ENCODE assay signal across 24 mouse cellular contexts in genomic region chr5:101801891-101802290, GRCm38 (mm10). TPM values are rescaled to one million over a fixed set of nuclear protein-coding genes. Genes with fewer than 3 reads are reported as not detected.
A peak's percentile ranks its signal among the peaks of the same experiment; 100 is the strongest.
DNase-seq lines count a peak whose midpoint lies in the region; ATAC-seq and TF ChIP-seq lines count a peak whose summit lies in the region.
"Had no signal": no experiment of that assay in that cellular context is flagged by ENCODE, and none has a peak within 500 bp of the region (broad histone marks: within the 10 kb centered on the region; RNA-seq: fewer than 3 reads in every experiment).

No protein-coding gene starts in this region.

- no peaks in the 10 kb centered on the region for H3K4me1 ChIP-seq in lung, embryonic 14.5 days (ENCODE audit: insufficient read depth)
- H3K4me1 ChIP-seq in lung, adult 2 months (ENCODE audit: control insufficient read depth, insufficient read depth, low read length): 0 out of 2 replicates have a peak, but pooled peaks cover 2% of the 10 kb centered on the region
- 0 out of 2 replicates have a peak, but pooled peaks cover 3% of the 10 kb centered on the region for H3K4me1 ChIP-seq in lung, postnatal 0 days (ENCODE audit: insufficient read depth, low read depth, low read length)
- H3K4me1 ChIP-seq in intestine, embryonic 16.5 days (ENCODE audit: control insufficient read depth, insufficient read depth, low read length): peaks cover 18% of the 10 kb centered on the region
- H3K4me1 ChIP-seq: embryonic facial prominence, embryonic 12.5 days; embryonic facial prominence, embryonic 15.5 days had no signal

- H3K4me2 ChIP-seq in lung, embryonic 14.5 days: no peak overlapping the region
- H3K4me2 ChIP-seq in lung, postnatal 0 days (replicated peaks; ENCODE audit: low read depth, low read length): no peak overlapping the region
- H3K4me2 ChIP-seq in intestine, embryonic 16.5 days (ENCODE audit: low read depth, low read length): 0 out of 2 replicates have a peak overlapping the region, but pooled peaks have one; percentile 8
- H3K4me2 ChIP-seq: embryonic facial prominence, embryonic 12.5 days; embryonic facial prominence, embryonic 15.5 days; heart, embryonic 13.5 days; hindbrain, embryonic 14.5 days had no signal

- no peak overlapping the region for H3K9ac ChIP-seq in lung, embryonic 14.5 days
- no peak overlapping the region for H3K9ac ChIP-seq in lung, postnatal 0 days (replicated peaks; ENCODE audit: low read depth)
- H3K9ac ChIP-seq in intestine, embryonic 16.5 days (ENCODE audit: low read depth, low read length): no peak overlapping the region
- H3K9ac ChIP-seq: embryonic facial prominence, embryonic 12.5 days; embryonic facial prominence, embryonic 15.5 days; forebrain, postnatal 0 days; heart, embryonic 13.5 days; hindbrain, embryonic 14.5 days had no signal

- TF ChIP-seq EP300 in lung, postnatal 0 days (IDR thresholded peaks at IDR 0.05): no peak

- H3K9me3 ChIP-seq in lung, embryonic 14.5 days (ENCODE audit: low read depth, low read length): 0 out of 2 replicates have a peak, but pooled peaks cover 2% of the 10 kb centered on the region
- no peaks in the 10 kb centered on the region for H3K9me3 ChIP-seq in lung, postnatal 0 days (ENCODE audit: low read length)
- H3K9me3 ChIP-seq in intestine, embryonic 16.5 days (ENCODE audit: control insufficient read depth, low read length): no peaks in the 10 kb centered on the region
- H3K9me3 ChIP-seq: embryonic facial prominence, embryonic 15.5 days; heart, embryonic 13.5 days had no signal

- no peak overlapping the region for H3K4me3 ChIP-seq in lung, embryonic 14.5 days (ENCODE audit: low read depth, low read length)
- no peak overlapping the region for H3K4me3 ChIP-seq in lung, adult 2 months (replicated peaks; ENCODE audit: extremely low read depth, low read depth, low read length)
- H3K4me3 ChIP-seq in lung, postnatal 0 days (ENCODE audit: low read depth, low read length): no peak overlapping the region
- H3K4me3 ChIP-seq in intestine, embryonic 16.5 days (ENCODE audit: low read length): no peak overlapping the region
- H3K4me3 ChIP-seq: embryonic facial prominence, embryonic 12.5 days; embryonic facial prominence, embryonic 15.5 days; gastrocnemius, adult 2 months; heart, embryonic 13.5 days had no signal

- WGBS in lung, embryonic 14.5 days: 35% methylated on average over 2 of the region's 2 CpGs
- WGBS in lung, adult 2 months: 57% methylated on average over 2 of the region's 2 CpGs
- WGBS in lung, postnatal 0 days: 44% methylated on average over 2 of the region's 2 CpGs
- 68% methylated on average over 2 of the region's 2 CpGs for WGBS in intestine, embryonic 16.5 days

- peak; percentile 63; the same call in 1 of the 2 replicates for ATAC-seq in lung, embryonic 14.5 days (ENCODE audit: insufficient read depth)
- ATAC-seq in lung, postnatal 0 days: peak; percentile 16
- ATAC-seq in intestine, embryonic 16.5 days: no peak
- ATAC-seq: activated CD4-positive, CD25-positive, alpha-beta regulatory T cell, adult 4 months; forebrain, embryonic 14.5 days; forebrain, postnatal 0 days had no signal

- no peak for DNase-seq in lung, embryonic 14.5 days
- DNase-seq in lung, adult 2 months: no peak
- no peak for DNase-seq in lung, postnatal 0 days (ENCODE audit: low spot score)
- DNase-seq in lung, postnatal 36 days: no peak
- no peak for DNase-seq in gastrocnemius, postnatal 14 days
- DNase-seq in left cerebral cortex, postnatal 14 days (ENCODE audit: low spot score in 2 of 2): no peak
- DNase-seq: adrenal gland, postnatal 10 days; adrenal gland, postnatal 36 days; cerebellum, adult 18-20 months; cerebellum, adult 9-11 months; cerebellum, postnatal 25 days; forebrain, postnatal 0 days; gastrocnemius, adult 2 months; gastrocnemius, postnatal 25 days; heart, adult 18-20 months; heart, postnatal 14 days; heart, postnatal 4 days had no signal

- H3K27me3 ChIP-seq in lung, embryonic 14.5 days (ENCODE audit: insufficient read depth, low read length): no peaks in the 10 kb centered on the region
- no peaks in the 10 kb centered on the region for H3K27me3 ChIP-seq in lung, postnatal 0 days (replicated peaks; ENCODE audit: insufficient read depth, low read length)
- no peaks in the 10 kb centered on the region for H3K27me3 ChIP-seq in intestine, embryonic 16.5 days (replicated peaks; ENCODE audit: control insufficient read depth, insufficient read depth, low read length)
- H3K27me3 ChIP-seq: embryonic facial prominence, embryonic 12.5 days; embryonic facial prominence, embryonic 15.5 days; heart, embryonic 13.5 days had no signal

- H3K27ac ChIP-seq in lung, embryonic 14.5 days (ENCODE audit: low read depth): peak overlapping the region; percentile 1; the same call in 1 of the 2 replicates
- H3K27ac ChIP-seq in lung, postnatal 0 days (ENCODE audit: low read length): 0 out of 2 replicates have a peak overlapping the region, but pooled peaks have one; percentile 44
- peak overlapping the region; percentile 82 for H3K27ac ChIP-seq in intestine, embryonic 16.5 days (ENCODE audit: low read length)
- H3K27ac ChIP-seq: embryonic facial prominence, embryonic 12.5 days; embryonic facial prominence, embryonic 15.5 days; gastrocnemius, adult 2 months; heart, embryonic 13.5 days; hindbrain, embryonic 14.5 days had no signal

- no peak for TF ChIP-seq POLR2A in lung, adult 2 months (IDR thresholded peaks at IDR 0.05; ENCODE audit: borderline replicate concordance, extremely low read depth, low read depth, low read length)

- H3K36me3 ChIP-seq in lung, embryonic 14.5 days (ENCODE audit: insufficient read depth): no peaks in the 10 kb centered on the region
- no peaks in the 10 kb centered on the region for H3K36me3 ChIP-seq in lung, postnatal 0 days (ENCODE audit: insufficient read depth, low read length)
- no peaks in the 10 kb centered on the region for H3K36me3 ChIP-seq in intestine, embryonic 16.5 days (ENCODE audit: control insufficient read depth, insufficient read depth, low read length)
- H3K36me3 ChIP-seq: embryonic facial prominence, embryonic 12.5 days; embryonic facial prominence, embryonic 15.5 days; heart, embryonic 13.5 days had no signal

- intact Hi-C loops in gastrocnemius, postnatal 14 days (cut with DNase I; ENCODE audit: low total_unique reads): no loop called here
- intact Hi-C loops in left cerebral cortex, postnatal 14 days (cut with DNase I): no loop called here

- TF ChIP-seq CTCF in lung, embryonic 14.5 days (IDR thresholded peaks at IDR 0.05; ENCODE audit: low read depth): no peak
- TF ChIP-seq CTCF in lung, adult 2 months (IDR thresholded peaks at IDR 0.05; ENCODE audit: insufficient read depth, low read length): no peak
- no peak for TF ChIP-seq CTCF in lung, postnatal 0 days (IDR thresholded peaks at IDR 0.05)

RNA-seq across cellular contexts. Expression of gene Cds1, which starts 37.0 kb away (rescaled TPM):
- polyA plus RNA-seq in lung, embryonic 14.5 days (2014; fragmentation: Nextera tagmentation; extraction: Ambion mirVana): 2.2 and 2.3 TPM in 2 replicates
- polyA plus RNA-seq in lung, adult 2 months (2012; rRNA removed): 23.6 TPM in 2 replicates
- 24.0 and 32.4 TPM in 2 replicates for polyA plus RNA-seq in lung, postnatal 0 days (2015; fragmentation: Nextera tagmentation; extraction: Ambion mirVana)
- polyA plus RNA-seq in intestine, embryonic 16.5 days (2015; fragmentation: Nextera tagmentation; extraction: Ambion mirVana): 24.8 and 30.2 TPM in 2 replicates
- total RNA-seq in gastrocnemius, postnatal 14 days (2021): 1 to 10 TPM in 1 of 2 experiments, under 1 TPM in 1; 0.86 to 1.1 TPM
- total RNA-seq in left cerebral cortex, postnatal 14 days (2021): 10 to 100 TPM; 66.2 to 72.1 TPM
- polyA plus RNA-seq: activated CD4-positive, CD25-positive, alpha-beta regulatory T cell, adult 4 months had no signal

Comparison
In these comparisons a context has a peak if more than half of its experiments do, and no peak if none do; other contexts are left out.
1. H3K27ac ChIP-seq: peak in every context shown above with its lines; median percentile 82 in intestine, embryonic 16.5 days; 44 in lung, postnatal 0 days; 1 in lung, embryonic 14.5 days.